ENCODE assay signal across 7 mouse cellular contexts in the genomic region with DNA sequence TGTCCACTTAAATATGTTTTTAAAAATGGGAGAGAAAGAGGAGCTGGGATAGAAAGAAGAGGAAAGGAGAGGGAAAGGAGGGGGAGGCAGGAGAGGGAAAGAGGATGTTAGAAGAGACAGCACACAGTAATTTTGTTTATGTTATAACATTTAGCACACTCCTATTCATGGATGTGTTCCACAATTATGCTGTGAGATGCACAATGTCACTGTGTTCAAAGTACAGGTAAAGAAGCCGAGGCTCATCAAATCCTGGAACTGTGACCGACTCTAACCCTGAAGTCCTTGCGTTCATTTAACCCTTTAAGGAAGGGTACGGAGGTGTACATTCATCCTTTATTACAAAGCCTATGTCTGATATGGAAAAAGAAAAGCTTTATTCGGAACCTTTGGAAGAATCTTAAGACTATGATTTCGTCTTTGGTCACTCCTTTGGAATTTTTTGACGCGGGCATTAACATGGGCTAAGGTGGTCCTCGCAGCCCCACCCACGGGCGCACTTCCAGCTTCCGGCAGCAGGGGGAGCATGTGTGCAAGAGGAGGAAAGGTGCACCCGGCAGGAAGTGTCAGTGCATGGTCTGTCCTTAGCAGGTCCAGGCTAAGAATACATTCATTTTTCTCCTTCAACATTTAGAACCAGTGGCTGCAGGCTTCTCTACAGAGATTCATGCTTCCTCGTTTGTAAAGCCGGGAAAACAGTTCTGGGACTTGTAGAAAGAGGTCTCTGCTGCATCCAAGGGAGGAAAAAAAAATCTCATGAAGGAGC.
DNase-seq lines count a peak whose midpoint lies in the region; ATAC-seq lines count a peak whose summit lies in the region.

No protein-coding gene starts in this region.

- H3K27ac ChIP-seq in limb, embryonic 11.5 days (replicated peaks; ENCODE audit: low read depth, low read length), result 0 out of 2 replicates have a peak overlapping the region, but pooled peaks have one; percentile 26
- no peak overlapping the region for H3K27ac ChIP-seq in midbrain, embryonic 13.5 days

- no peaks in the 10 kb centered on the region for H3K9me3 ChIP-seq in limb, embryonic 11.5 days (ENCODE audit: control insufficient read depth, low read length)
- H3K9me3 ChIP-seq in midbrain, embryonic 13.5 days, result no peaks in the 10 kb centered on the region

- H3K4me2 ChIP-seq in limb, embryonic 11.5 days (ENCODE audit: low read depth, severe bottlenecking), result peak overlapping the region; percentile 39
- H3K4me2 ChIP-seq in midbrain, embryonic 13.5 days (replicated peaks), result peak overlapping the region; percentile 63

- H3K27me3 ChIP-seq in limb, embryonic 11.5 days (ENCODE audit: control insufficient read depth, insufficient read depth, low read length), result no peaks in the 10 kb centered on the region
- no peaks in the 10 kb centered on the region for H3K27me3 ChIP-seq in midbrain, embryonic 13.5 days

- H3K9ac ChIP-seq in limb, embryonic 11.5 days (ENCODE audit: low read length), result peak overlapping the region; percentile 23; the same call in 1 of the 2 replicates
- 0 out of 2 replicates have a peak overlapping the region, but pooled peaks have one; percentile 23 for H3K9ac ChIP-seq in midbrain, embryonic 13.5 days (replicated peaks)

- DNase-seq in adrenal gland, adult 8-10 months, result peak; percentile 65
- DNase-seq in embryo, embryonic 9.5 days (ENCODE audit: extremely low spot score), result peak; percentile 94
- DNase-seq in kidney, adult 11 months, result peak; percentile 77
- DNase-seq in limb, embryonic 11.5 days (ENCODE audit: low spot score), result peak; percentile 96
- DNase-seq in spleen, adult 12 weeks (ENCODE audit: low spot score), result peak; percentile 82

- H3K36me3 ChIP-seq in limb, embryonic 11.5 days (ENCODE audit: control insufficient read depth, insufficient read depth, low read length), result no peaks in the 10 kb centered on the region
- no peaks in the 10 kb centered on the region for H3K36me3 ChIP-seq in midbrain, embryonic 13.5 days

- peaks cover 6% of the 10 kb centered on the region for H3K4me1 ChIP-seq in limb, embryonic 11.5 days (ENCODE audit: control insufficient read depth, insufficient read depth, low read length)
- H3K4me1 ChIP-seq in midbrain, embryonic 13.5 days (replicated peaks), result peaks cover 26% of the 10 kb centered on the region

- no peak overlapping the region for H3K4me3 ChIP-seq in limb, embryonic 11.5 days (ENCODE audit: low read depth, low read length)
- peak overlapping the region; percentile 37 for H3K4me3 ChIP-seq in midbrain, embryonic 13.5 days (replicated peaks)

- 5% methylated on average over 15 of the region's 15 CpGs for WGBS in limb, embryonic 11.5 days
- WGBS in midbrain, embryonic 13.5 days, result 2% methylated on average over 15 of the region's 15 CpGs

- ATAC-seq in granulocyte monocyte progenitor cell, adult 5-6 weeks (replicated peaks; ENCODE audit: poor library complexity, severe bottlenecking), result peak; percentile 82
- peak; percentile 60; the same call in 1 of the 2 replicates for ATAC-seq in limb, embryonic 11.5 days (ENCODE audit: insufficient number of reproducible peaks, low FRiP score, low TSS enrichment, low read depth)
- peak; percentile 64 for ATAC-seq in midbrain, embryonic 13.5 days
